Mouse (Mus musculus) embryonic fibroblast, embryonic 13.5 days (primary cell): Measurements from ENCODE around the gene Cx3cr1.

Source experiments
- CTCF ChIP-seq: IDR thresholded peaks from 2 replicates; pipeline ENCODE4 v1.5.1; 2011; ENCODE audit warnings: mild to moderate bottlenecking, control low read depth, low read length, moderate library complexity, borderline replicate concordance; ENCODE audit not compliant: insufficient read depth
- POLR2A ChIP-seq: IDR thresholded peaks from 2 replicates; pipeline ENCODE4 v1.6.1; 2011; ENCODE audit warnings: low read depth, mild to moderate bottlenecking, control low read depth, low read length, moderate library complexity

DNA sequence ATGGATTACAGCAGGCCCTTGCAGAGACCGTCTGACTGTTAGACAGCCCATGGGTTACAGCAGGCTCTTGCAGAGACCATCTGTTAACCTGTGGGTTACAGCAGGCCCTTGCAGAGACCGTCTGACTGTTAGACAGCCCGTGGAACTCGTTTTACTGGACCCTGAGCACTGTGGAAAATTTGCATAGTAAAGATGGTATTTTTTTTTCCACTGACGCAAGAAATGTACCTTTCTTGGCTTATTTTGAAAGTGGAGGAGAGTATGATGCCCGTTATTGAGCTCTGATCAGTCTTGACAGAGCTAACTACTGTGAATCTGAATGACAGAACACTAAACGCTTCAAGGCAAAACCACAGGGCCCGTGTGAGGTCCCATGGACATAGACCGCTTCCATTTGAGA lies 13.5 kb downstream of the Cx3cr1 start:
- TF ChIP-seq CTCF (no peak), POLR2A (no peak)
